Mouse (Mus musculus) G1E (cell line): Measurements from ENCODE around the gene Inafm2. TPM values are rescaled to one million over a fixed set of nuclear protein-coding genes. Genes with fewer than 3 reads are reported as not detected.

ENCODE experiments used
- ATAC-seq: 2 replicates; pipeline ENCODE4 v1.8.0; 2016; ENCODE audit warnings: mild to moderate bottlenecking; ENCODE audit not compliant: insufficient number of reproducible peaks, poor library complexity, low FRiP score, severe bottlenecking; ENCODE audit errors: extremely low read depth
- DNase-seq: peaks from one replicate; pipeline ENCODE4 v3.0.0; 2012; ENCODE audit warnings: low spot score
- H3K27me3 ChIP-seq: 2 replicates; pipeline ENCODE4 v1.6.1; 2012; ENCODE audit warnings: mild to moderate bottlenecking, low read length, inconsistent platforms; ENCODE audit not compliant: insufficient read depth
- H3K36me3 ChIP-seq: replicated peaks from 2 replicates; pipeline ENCODE3; 2012; ENCODE audit warnings: mild to moderate bottlenecking, inconsistent platforms
- H3K4me1 ChIP-seq: 2 replicates; pipeline ENCODE4 v1.6.1; 2012; ENCODE audit warnings: low read depth, low read length, inconsistent platforms, mixed read lengths; ENCODE audit not compliant: insufficient read depth
- H3K4me3 ChIP-seq: 2 replicates; pipeline ENCODE4 v1.5.1; 2012; ENCODE audit warnings: low read depth, mild to moderate bottlenecking, inconsistent platforms, low read length, moderate library complexity, mixed read lengths
- H3K9me3 ChIP-seq: replicated peaks from 2 replicates; pipeline ENCODE4 v1.6.1; 2012; ENCODE audit warnings: inconsistent platforms
- CTCF ChIP-seq: IDR thresholded peaks from 2 replicates; pipeline ENCODE4 v1.5.1; 2012; ENCODE audit warnings: low read depth, low read length, inconsistent platforms, mixed read lengths
- GATA1 ChIP-seq: IDR thresholded peaks from 2 replicates; pipeline ENCODE4 v1.6.1; 2012; ENCODE audit warnings: borderline replicate concordance, low read length, inconsistent platforms, mixed read lengths
- GATA2 ChIP-seq: IDR thresholded peaks from 2 replicates; pipeline ENCODE4 v1.6.1; 2012; ENCODE audit warnings: low read depth, low read length, inconsistent platforms, borderline replicate concordance
- POLR2AphosphoS5 ChIP-seq: IDR thresholded peaks from 2 replicates; pipeline ENCODE4 v1.6.1; 2012; ENCODE audit warnings: low read depth, low read length, inconsistent platforms; ENCODE audit not compliant: insufficient replicate concordance
- TAL1 ChIP-seq: conservative IDR thresholded peaks from 2 replicates; pipeline ENCODE4 v1.6.1; 2012; ENCODE audit warnings: low read depth, low read length, inconsistent platforms, mixed read lengths
- polyA plus RNA-seq: library from polyadenylated mRNA; stranded (reverse); fragments of >175 nt; gene quantifications from 2 replicates; pipeline ENCODE4 v1.2.3, GENCODE M21; 2012
- total RNA-seq, 2 experiments: library from RNA; stranded (forward) in 1 of 2; stranded (reverse) in 1 of 2; fragments of 200-1000 nt in 1 of 2; fragments of >200 nt in 1 of 2; fragmentation: Nextera tagmentation in 1 of 2; gene quantifications; 2 replicates each; pipeline ENCODE4 v1.2.3; 2014 to 2017

The Inafm2 gene
- total RNA-seq (2014; fragmentation: Nextera tagmentation) (24.8 and 26.5 TPM in 2 replicates), total RNA-seq (2017) (14.8 and 16.0 TPM in 2 replicates), polyA plus RNA-seq (21.0 and 28.6 TPM in 2 replicates)

DNA sequence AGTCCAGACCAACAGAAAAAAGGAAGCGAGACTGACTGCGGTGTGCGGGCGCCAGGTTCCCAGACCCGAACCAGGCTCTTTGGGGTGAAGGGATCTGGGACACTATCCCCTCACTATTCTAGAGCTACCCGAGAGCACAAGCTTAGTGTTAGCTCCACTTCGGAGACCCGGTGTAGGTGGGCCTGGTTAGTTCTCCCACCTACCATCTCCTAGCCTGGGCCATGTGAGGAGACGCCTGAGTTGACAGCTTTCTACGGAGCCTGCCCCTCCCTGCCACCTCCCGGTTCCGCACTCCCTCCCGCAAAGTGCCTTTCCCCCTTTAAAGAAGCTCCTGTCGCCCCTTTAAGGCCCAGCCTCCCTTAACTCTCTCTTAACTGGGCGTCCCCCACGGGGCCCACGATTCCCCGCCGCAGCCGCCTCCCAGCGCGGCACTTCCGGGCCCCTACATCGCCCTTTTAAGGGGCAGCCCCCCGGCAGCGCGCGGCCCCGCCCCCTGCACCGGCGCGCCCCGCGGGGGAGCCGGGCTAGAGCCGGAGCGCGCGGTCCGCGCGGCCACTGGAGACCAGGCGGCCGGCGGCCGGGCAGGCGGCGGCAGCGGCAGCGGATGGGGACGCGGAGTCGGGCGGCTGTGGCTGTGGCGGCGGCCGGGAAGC, at the start of gene Inafm2:
Gene Inafm2, plus strand, starts transcription at position 527 of the 653 bp plus-strand sequence.
- Histone ChIP-seq H3K27me3 (peaks cover 9% of the 10 kb centered on the region), H3K36me3 (peaks cover 31% of the 10 kb centered on the region), H3K4me1 (peaks cover 52% of the 10 kb centered on the region), H3K4me3 (peak within 1 kb of the TSS; percentile 93), H3K9me3 (no peaks in the 10 kb centered on the region)
- TF ChIP-seq GATA2 = no peak
- DNase-seq (peak; percentile 97), ATAC-seq (peak; percentile 76)

DNA sequence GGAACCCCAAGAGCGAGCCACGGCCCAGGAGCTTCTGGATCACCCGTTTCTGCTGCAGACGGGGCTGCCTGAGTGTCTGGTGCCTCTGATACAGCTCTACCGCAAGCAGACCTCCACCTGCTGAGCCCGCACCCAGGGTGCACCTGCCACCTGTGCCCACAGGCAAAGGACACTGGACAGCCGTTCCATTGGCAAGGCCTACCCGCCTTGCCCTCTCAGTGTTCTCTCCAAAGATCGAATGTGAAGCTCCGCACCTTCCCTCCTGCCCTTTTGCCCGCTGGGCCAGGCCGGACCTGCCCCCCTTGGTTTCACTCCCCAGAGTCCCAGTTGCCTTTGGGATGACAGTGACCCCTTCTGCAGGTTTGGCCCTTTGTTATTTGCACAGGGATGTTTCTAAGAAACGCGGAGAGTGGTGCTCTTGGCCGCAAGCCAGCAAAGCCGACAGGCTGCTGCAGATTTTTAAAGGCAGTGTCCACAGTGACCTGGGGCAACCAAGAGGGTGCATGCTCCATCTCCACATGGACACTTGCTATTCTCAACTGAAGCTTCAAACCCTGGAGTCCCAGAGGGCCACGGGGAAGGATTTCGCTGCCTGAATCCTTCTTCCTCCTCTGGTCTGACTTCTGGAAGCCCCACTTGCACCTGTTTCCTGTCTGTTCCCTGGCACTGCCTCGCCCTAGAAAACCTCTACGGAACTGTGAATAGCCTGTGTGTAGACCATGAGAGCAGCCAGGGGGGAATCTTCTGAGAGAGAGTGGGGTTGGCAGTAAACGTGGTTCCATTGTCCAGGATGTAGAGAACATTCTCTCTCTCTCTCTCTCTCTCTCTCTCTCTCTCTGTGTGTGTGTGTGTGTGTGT, 48.9 kb upstream of the Inafm2 start:
- DNase-seq (no peak), ATAC-seq (no peak)
- H3K27me3 ChIP-seq = peaks cover 15% of the 10 kb centered on the region
- TF ChIP-seq GATA2 (no peak), CTCF (no peak), TAL1 (no peak), POLR2AphosphoS5 (no peak), GATA1 (no peak)
- peaks cover 9% of the 10 kb centered on the region for H3K4me1 ChIP-seq
- peaks cover 62% of the 10 kb centered on the region for H3K36me3 ChIP-seq
- H3K4me3 ChIP-seq = no peak overlapping the region
- H3K9me3 ChIP-seq = no peaks in the 10 kb centered on the region

DNA sequence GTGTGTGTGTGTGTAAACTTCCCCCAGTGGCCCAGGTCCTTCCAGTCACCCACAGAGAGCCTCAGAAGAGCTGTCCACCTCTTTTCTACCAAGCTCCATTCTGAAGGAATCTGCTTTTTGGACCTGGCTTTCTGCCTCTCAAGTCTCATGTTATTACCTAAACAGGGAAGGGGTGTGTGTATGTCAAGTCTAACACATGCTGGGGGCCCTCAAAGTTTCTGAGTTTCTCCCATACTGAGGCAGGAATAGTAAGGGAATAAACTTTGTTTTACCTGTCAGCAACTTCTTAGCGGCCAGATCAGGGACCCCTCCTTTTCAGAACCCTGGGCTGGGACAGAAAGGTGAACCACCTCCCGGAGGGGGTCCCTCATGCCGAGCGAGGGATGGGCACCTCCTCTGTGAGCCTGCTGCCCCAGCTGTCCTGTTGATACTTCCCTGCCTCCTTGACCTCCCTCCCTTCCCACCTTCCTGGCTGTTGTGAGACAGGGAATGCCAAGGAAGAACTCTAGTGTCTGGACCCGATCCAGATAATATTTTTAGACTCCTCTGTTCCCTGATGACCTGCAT, 48.2 kb upstream of the Inafm2 start:
- H3K36me3 ChIP-seq = peaks cover 55% of the 10 kb centered on the region
- ATAC-seq = no peak

GRCm38 (mm10) chr2:118697955-118698354, 47.6 kb upstream of the Inafm2 start:
- peaks cover 28% of the 10 kb centered on the region for H3K27me3 ChIP-seq
- TF ChIP-seq TAL1 = no peak
- peaks cover 15% of the 10 kb centered on the region for H3K4me1 ChIP-seq

More for the DNA sequence above, 48.2 kb upstream of the Inafm2 start:
- TF ChIP-seq POLR2AphosphoS5 (no peak), TAL1 (no peak), GATA2 (no peak), CTCF (no peak), GATA1 (no peak)
- Histone ChIP-seq H3K4me3 (no peak overlapping the region), H3K27me3 (peaks cover 22% of the 10 kb centered on the region), H3K9me3 (peaks cover 4% of the 10 kb centered on the region), H3K4me1 (peaks cover 9% of the 10 kb centered on the region)
- no peak for DNase-seq

DNA sequence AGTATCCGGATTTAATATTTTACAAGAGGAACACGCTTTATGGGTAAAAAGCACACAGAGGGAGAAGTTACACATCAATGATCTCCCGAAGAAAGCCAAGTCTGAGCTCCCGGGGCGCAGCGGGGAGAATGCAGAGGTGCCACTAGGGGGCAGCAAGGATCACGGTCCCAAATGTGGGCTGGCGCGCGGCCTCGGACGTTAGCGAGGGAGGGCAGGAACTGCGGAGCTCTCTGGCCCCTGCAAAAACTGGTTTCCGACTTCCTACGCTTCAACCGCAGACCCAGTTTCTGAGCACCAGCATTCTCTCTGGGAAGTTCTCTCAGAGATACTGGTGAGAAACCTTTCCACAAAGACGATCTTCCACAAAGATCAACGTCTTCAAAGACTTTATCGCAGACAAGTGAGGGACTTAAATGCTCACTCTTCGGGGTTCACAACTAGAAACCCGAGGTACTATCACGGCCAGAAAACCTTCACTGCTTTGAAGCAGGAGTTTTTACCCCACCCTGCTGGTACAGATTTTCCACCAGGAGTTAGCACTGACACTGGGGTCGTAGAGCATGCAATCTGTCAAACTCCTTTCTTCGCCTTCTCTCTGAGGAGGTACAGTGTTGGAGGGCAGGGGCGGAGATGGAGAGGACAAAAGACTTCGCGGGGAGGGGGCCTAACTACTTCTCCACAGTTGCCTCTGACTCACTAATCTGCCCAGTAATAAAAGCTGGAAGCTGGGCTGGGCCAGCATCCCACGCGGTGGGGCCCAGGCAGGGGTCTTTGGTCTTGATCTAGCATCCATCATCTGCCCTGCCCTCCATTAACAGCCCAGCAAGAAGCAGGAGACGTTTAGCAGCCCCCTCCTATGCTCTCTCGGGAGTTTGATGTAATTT, 45.1 kb upstream of the Inafm2 start:
- peaks cover 52% of the 10 kb centered on the region for H3K27me3 ChIP-seq
- TF ChIP-seq TAL1 = no peak
- no peak for TF ChIP-seq POLR2AphosphoS5
- no peak for TF ChIP-seq GATA2
- TF ChIP-seq CTCF = peak; percentile 68
- TF ChIP-seq GATA1 = no peak
- DNase-seq (peak; percentile 80), ATAC-seq (peak; percentile 54; the same call in 1 of the 2 replicates)
- peaks cover 16% of the 10 kb centered on the region for H3K9me3 ChIP-seq
- H3K36me3 ChIP-seq = peaks cover 25% of the 10 kb centered on the region
- peak overlapping the region; percentile 27; the same call in 1 of the 2 replicates for H3K4me3 ChIP-seq
- H3K4me1 ChIP-seq = peaks cover 22% of the 10 kb centered on the region

More at GRCm38 (mm10) chr2:118697955-118698354, 47.6 kb upstream of the Inafm2 start:
- Histone ChIP-seq H3K9me3 (peaks cover 9% of the 10 kb centered on the region), H3K36me3 (peaks cover 49% of the 10 kb centered on the region), H3K4me3 (no peak overlapping the region)
- ATAC-seq (no peak), DNase-seq (no peak)

GRCm38 (mm10) chr2:118701161-118701560, 44.4 kb upstream of the Inafm2 start:
- DNase-seq (no peak), ATAC-seq (no peak)
- H3K9me3 ChIP-seq = peaks cover 16% of the 10 kb centered on the region
- H3K27me3 ChIP-seq = peaks cover 60% of the 10 kb centered on the region
- H3K4me3 ChIP-seq = no peak overlapping the region
- peaks cover 22% of the 10 kb centered on the region for H3K4me1 ChIP-seq
- H3K36me3 ChIP-seq = peaks cover 18% of the 10 kb centered on the region
- TF ChIP-seq GATA1 (no peak), POLR2AphosphoS5 (no peak), CTCF (no peak), GATA2 (no peak), TAL1 (no peak)
